Mouse (Mus musculus): Measurements from ENCODE around the gene Rnf6. TPM values are rescaled to one million over a fixed set of nuclear protein-coding genes. Genes with fewer than 3 reads are reported as not detected.
"Not testable (repeated sequence)": the region's sequence is repeated elsewhere in the genome, so short reads cannot be mapped to it uniquely, and the experiment has no call there.

The Rnf6 gene
- total and polyA plus RNA-seq, 2 experiments from 2014 or later, result 16.5 to 22.1 TPM

- DNase-seq (no peak), ATAC-seq (no peak)
- no peak overlapping the region for H3K27ac ChIP-seq (ENCODE audit: low read depth, low read length)
- TF ChIP-seq CTCF (IDR thresholded peaks at IDR 0.05; ENCODE audit: low read depth), result no peak
- no peaks in the 10 kb centered on the region for H3K4me1 ChIP-seq (ENCODE audit: insufficient read depth)
- H3K9me3 ChIP-seq (ENCODE audit: low read length), result no peaks in the 10 kb centered on the region
- no peaks in the 10 kb centered on the region for H3K36me3 ChIP-seq (ENCODE audit: insufficient read depth)
- H3K27me3 ChIP-seq (ENCODE audit: insufficient read depth, low read length), result no peaks in the 10 kb centered on the region
- H3K4me2 ChIP-seq (ENCODE audit: low read depth), result no peak overlapping the region
- H3K9ac ChIP-seq, result no peak overlapping the region
- 73% methylated on average over 4 of the region's 4 CpGs for WGBS
- no peak overlapping the region for H3K4me3 ChIP-seq (ENCODE audit: low read depth, low read length)
Measured at GRCm38 (mm10) chr5:146190093-146190492, 31.3 kb downstream of the Rnf6 start.

- no peak for TF ChIP-seq CTCF (IDR thresholded peaks at IDR 0.05; ENCODE audit: low read depth)
- Histone ChIP-seq H3K36me3 (ENCODE audit: insufficient read depth) (no peaks in the 10 kb centered on the region), H3K4me3 (ENCODE audit: low read depth, low read length) (no peak overlapping the region), H3K27ac (ENCODE audit: low read depth, low read length) (no peak overlapping the region), H3K4me1 (ENCODE audit: insufficient read depth) (no peaks in the 10 kb centered on the region), H3K4me2 (ENCODE audit: low read depth) (no peak overlapping the region), H3K9me3 (ENCODE audit: low read length) (no peaks in the 10 kb centered on the region), H3K9ac (no peak overlapping the region), H3K27me3 (ENCODE audit: insufficient read depth, low read length) (no peaks in the 10 kb centered on the region)
- ATAC-seq, result no peak
- DNase-seq, result no peak
- WGBS, result 88% methylated on average over 7 of the region's 7 CpGs
Measured at GRCm38 (mm10) chr5:146188712-146189111, 32.6 kb downstream of the Rnf6 start.

GRCm38 (mm10) chr5:146188144-146188543, 33.2 kb downstream of the Rnf6 start:
- no peak for DNase-seq
- WGBS, result 76% methylated on average over 1 of the region's 1 CpGs
- H3K9me3 ChIP-seq (ENCODE audit: low read length), result no peaks in the 10 kb centered on the region
- no peaks in the 10 kb centered on the region for H3K36me3 ChIP-seq (ENCODE audit: insufficient read depth)
- H3K4me2 ChIP-seq (ENCODE audit: low read depth), result no peak overlapping the region
- H3K27me3 ChIP-seq (ENCODE audit: insufficient read depth, low read length), result no peaks in the 10 kb centered on the region
- peak; percentile 25; the same call in 1 of the 2 replicates for TF ChIP-seq CTCF (IDR thresholded peaks at IDR 0.05; ENCODE audit: low read depth)
- no peaks in the 10 kb centered on the region for H3K4me1 ChIP-seq (ENCODE audit: insufficient read depth)
- ATAC-seq, result no peak
- H3K27ac ChIP-seq (ENCODE audit: low read depth, low read length), result no peak overlapping the region
- H3K9ac ChIP-seq, result no peak overlapping the region
- no peak overlapping the region for H3K4me3 ChIP-seq (ENCODE audit: low read depth, low read length)

- peak; percentile 76 for TF ChIP-seq CTCF (IDR thresholded peaks at IDR 0.05; ENCODE audit: low read depth)
Measured at GRCm38 (mm10) chr5:146187441-146187840, 33.9 kb downstream of the Rnf6 start.

GRCm38 (mm10) chr5:146185204-146185603, 36.2 kb downstream of the Rnf6 start, which contains the start of gene 1700001J03Rik:
1700001J03Rik (minus strand) TSS chr5:146185304.
- H3K4me1 ChIP-seq (ENCODE audit: insufficient read depth); H3K9ac ChIP-seq; H3K4me3 ChIP-seq (ENCODE audit: low read depth, low read length); H3K36me3 ChIP-seq (ENCODE audit: insufficient read depth); H3K27me3 ChIP-seq (ENCODE audit: insufficient read depth, low read length); H3K4me2 ChIP-seq (ENCODE audit: low read depth); DNase-seq; ATAC-seq; H3K27ac ChIP-seq (ENCODE audit: low read depth, low read length); H3K9me3 ChIP-seq (ENCODE audit: low read length): not testable (repeated sequence)
- 74% methylated on average over 4 of the region's 4 CpGs for WGBS

More at GRCm38 (mm10) chr5:146187441-146187840, 33.9 kb downstream of the Rnf6 start:
- H3K36me3 ChIP-seq (ENCODE audit: insufficient read depth); H3K9me3 ChIP-seq (ENCODE audit: low read length); H3K27ac ChIP-seq (ENCODE audit: low read depth, low read length); H3K4me2 ChIP-seq (ENCODE audit: low read depth); H3K4me1 ChIP-seq (ENCODE audit: insufficient read depth); H3K9ac ChIP-seq; H3K27me3 ChIP-seq (ENCODE audit: insufficient read depth, low read length); H3K4me3 ChIP-seq (ENCODE audit: low read depth, low read length); ATAC-seq: not testable (repeated sequence)
- peak; percentile 54 for DNase-seq
- WGBS, result 33% methylated on average over 5 of the region's 5 CpGs

GRCm38 (mm10) chr5:146172744-146173143, 48.6 kb downstream of the Rnf6 start:
- H3K27ac ChIP-seq (ENCODE audit: low read depth, low read length); H3K9me3 ChIP-seq (ENCODE audit: low read length); H3K36me3 ChIP-seq (ENCODE audit: insufficient read depth); H3K4me1 ChIP-seq (ENCODE audit: insufficient read depth); H3K9ac ChIP-seq; H3K27me3 ChIP-seq (ENCODE audit: insufficient read depth, low read length); DNase-seq; H3K4me3 ChIP-seq (ENCODE audit: low read depth, low read length); ATAC-seq; H3K4me2 ChIP-seq (ENCODE audit: low read depth): not testable (repeated sequence)
- 66% methylated on average over 4 of the region's 4 CpGs for WGBS

GRCm38 (mm10) chr5:146170621-146171020, 50.7 kb downstream of the Rnf6 start, which contains the start of gene Gm6309:
Gm6309 (minus strand) TSS chr5:146170721.
- H3K9ac ChIP-seq; H3K4me3 ChIP-seq (ENCODE audit: low read depth, low read length); H3K4me1 ChIP-seq (ENCODE audit: insufficient read depth); H3K27ac ChIP-seq (ENCODE audit: low read depth, low read length); H3K4me2 ChIP-seq (ENCODE audit: low read depth); H3K27me3 ChIP-seq (ENCODE audit: insufficient read depth, low read length); H3K36me3 ChIP-seq (ENCODE audit: insufficient read depth); ATAC-seq; DNase-seq; H3K9me3 ChIP-seq (ENCODE audit: low read length): not testable (repeated sequence)
- 74% methylated on average over 2 of the region's 2 CpGs for WGBS

GRCm38 (mm10) chr5:146160439-146160838, 60.9 kb downstream of the Rnf6 start, which contains the start of gene Gm5565:
Gm5565 (minus strand) TSS chr5:146160539.
- H3K9me3 ChIP-seq (ENCODE audit: low read length); H3K4me3 ChIP-seq (ENCODE audit: low read depth, low read length); H3K36me3 ChIP-seq (ENCODE audit: insufficient read depth); ATAC-seq; H3K4me1 ChIP-seq (ENCODE audit: insufficient read depth); DNase-seq; H3K27me3 ChIP-seq (ENCODE audit: insufficient read depth, low read length); H3K27ac ChIP-seq (ENCODE audit: low read depth, low read length); H3K9ac ChIP-seq; H3K4me2 ChIP-seq (ENCODE audit: low read depth): not testable (repeated sequence)
- WGBS, result 96% methylated on average over 3 of the region's 3 CpGs

Other genes starting within 250 kb of the Rnf6 start
- not detected in 2 replicates for gene Cyp3a25, start 211.9 kb downstream of the Rnf6 start, total RNA-seq (2014; rRNA removed)
- not detected in 2 replicates for gene Cyp3a25, start 211.9 kb downstream of the Rnf6 start, polyA plus RNA-seq (2015; fragmentation: Nextera tagmentation; extraction: Ambion mirVana)
- not detected in 2 replicates for gene Cyp3a59, start 142.3 kb downstream of the Rnf6 start, total RNA-seq (2014; rRNA removed)
- gene Cyp3a59, start 142.3 kb downstream of the Rnf6 start, polyA plus RNA-seq (2015; fragmentation: Nextera tagmentation; extraction: Ambion mirVana), result not detected in 2 replicates
- gene Gm5565, start 61.0 kb downstream of the Rnf6 start, total RNA-seq (2014; rRNA removed), result not detected in 2 replicates
- not detected in 2 replicates for gene Gm5565, start 61.0 kb downstream of the Rnf6 start, polyA plus RNA-seq (2015; fragmentation: Nextera tagmentation; extraction: Ambion mirVana)
- not detected in 2 replicates for gene Gm6309, start 50.8 kb downstream of the Rnf6 start, total RNA-seq (2014; rRNA removed)
- gene Gm6309, start 50.8 kb downstream of the Rnf6 start, polyA plus RNA-seq (2015; fragmentation: Nextera tagmentation; extraction: Ambion mirVana), result not detected in 2 replicates
- gene 1700001J03Rik, start 36.3 kb downstream of the Rnf6 start, total RNA-seq (2014; rRNA removed), result not detected in 2 replicates
- gene 1700001J03Rik, start 36.3 kb downstream of the Rnf6 start, polyA plus RNA-seq (2015; fragmentation: Nextera tagmentation; extraction: Ambion mirVana), result not detected in 2 replicates
- 44.6 and 48.8 TPM in 2 replicates for gene Cdk8, start 9.7 kb upstream of the Rnf6 start, total RNA-seq (2014; rRNA removed)
- 9.7 and 13.1 TPM in 2 replicates for gene Cdk8, start 9.7 kb upstream of the Rnf6 start, polyA plus RNA-seq (2015; fragmentation: Nextera tagmentation; extraction: Ambion mirVana)
- 26.8 and 33.0 TPM in 2 replicates for gene Wasf3, start 163.4 kb upstream of the Rnf6 start, total RNA-seq (2014; rRNA removed)
- 11.7 and 14.3 TPM in 2 replicates for gene Wasf3, start 163.4 kb upstream of the Rnf6 start, polyA plus RNA-seq (2015; fragmentation: Nextera tagmentation; extraction: Ambion mirVana)